Mouse (Mus musculus) lung, embryonic 15.5 days (tissue): ENCODE data around the gene Cdkal1. TPM values are rescaled to one million over a fixed set of nuclear protein-coding genes. Genes with fewer than 3 reads are reported as not detected.

Experiments
- ATAC-seq: fragments of 200-750 bp; cut with Nextera tagmentation; 2 replicates; pipeline ENCODE4 v1.8.0; 2017; ENCODE audit warnings: moderate number of reproducible peaks, borderline replicate concordance; ENCODE audit not compliant: low FRiP score, low TSS enrichment; ENCODE audit errors: extremely low read depth
- H3K27ac ChIP-seq: fragments of 300-500 bp; sonication (generic); 2 replicates; pipeline ENCODE4 v1.5.1; 2015; ENCODE audit warnings: moderate library complexity, mild to moderate bottlenecking, inconsistent platforms
- H3K27me3 ChIP-seq: fragments of 300-500 bp; sonication (generic); 2 replicates; pipeline ENCODE4 v1.6.1; 2015; ENCODE audit warnings: inconsistent platforms
- H3K36me3 ChIP-seq: fragments of 300-500 bp; sonication (generic); 2 replicates; pipeline ENCODE4 v1.6.1; 2015; ENCODE audit warnings: inconsistent platforms
- H3K4me1 ChIP-seq: fragments of 300-500 bp; sonication (generic); 2 replicates; pipeline ENCODE4 v1.6.1; 2015; ENCODE audit warnings: inconsistent platforms
- H3K4me2 ChIP-seq: fragments of 300-500 bp; sonication (generic); 2 replicates; pipeline ENCODE4 v1.6.1; 2015; ENCODE audit warnings: inconsistent platforms, mild to moderate bottlenecking, moderate library complexity
- H3K4me3 ChIP-seq: fragments of 300-500 bp; sonication (generic); 2 replicates; pipeline ENCODE4 v1.5.1; 2015; ENCODE audit warnings: mild to moderate bottlenecking, inconsistent platforms
- H3K9ac ChIP-seq: fragments of 300-500 bp; sonication (generic); 2 replicates; pipeline ENCODE4 v1.6.1; 2015; ENCODE audit warnings: inconsistent platforms
- H3K9me3 ChIP-seq: fragments of 300-500 bp; sonication (generic); 2 replicates; pipeline ENCODE4 v1.6.1; 2016; ENCODE audit warnings: inconsistent platforms
- WGBS: fragments of 180-500 bp; shearing (Covaris S2); methylation state at CpG from one replicate; pipeline ENCODE4 v1.1.7; 2015; 5-methylcytosine and 5-hydroxymethylcytosine counted together
- polyA plus RNA-seq: library from polyadenylated mRNA; unstranded; fragments of >200 nt; fragmentation: Nextera tagmentation; extraction: Ambion mirVana; gene quantifications from 2 replicates; pipeline ENCODE4 v1.2.1, GENCODE M21; 2015

Cdkal1 gene
- polyA plus RNA-seq, 1 experiment from 2014 or later: 34.0 TPM

DNA sequence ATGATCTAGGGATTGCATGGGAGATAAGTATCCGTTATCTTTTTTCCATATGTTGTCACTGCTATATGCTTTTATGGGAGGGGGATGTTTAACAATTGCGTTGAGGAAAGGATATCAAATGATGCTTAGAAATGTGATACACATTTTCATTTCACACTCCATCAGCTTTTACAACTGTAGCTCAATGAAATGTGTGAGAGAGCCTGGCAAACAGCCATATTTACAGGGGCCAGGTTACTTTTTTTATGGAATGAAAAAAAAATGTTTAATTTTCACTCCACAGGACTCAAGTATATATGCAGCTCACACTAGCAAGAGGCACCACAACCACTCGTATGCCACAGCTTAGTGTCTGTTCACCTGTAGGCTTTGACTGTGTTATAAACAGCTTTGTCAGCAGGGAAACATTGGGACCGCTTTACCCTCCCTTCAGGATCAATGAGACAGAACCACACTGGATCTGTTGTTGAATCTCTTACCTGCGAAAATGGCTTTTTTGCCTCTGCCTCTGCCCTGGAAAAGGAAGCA, 501.5 kb downstream of the Cdkal1 start:
- 65% methylated on average over 5 of the region's 5 CpGs for WGBS
- H3K4me1 ChIP-seq: peaks cover 16% of the 10 kb centered on the region
- no peak for ATAC-seq
- no peak overlapping the region for H3K4me3 ChIP-seq
- no peaks in the 10 kb centered on the region for H3K9me3 ChIP-seq
- H3K9ac ChIP-seq: no peak overlapping the region
- no peaks in the 10 kb centered on the region for H3K36me3 ChIP-seq
- H3K27ac ChIP-seq: no peak overlapping the region
- H3K4me2 ChIP-seq: no peak overlapping the region
- H3K27me3 ChIP-seq: no peaks in the 10 kb centered on the region

GRCm38 (mm10) chr13:29351023-29351684, 504.3 kb downstream of the Cdkal1 start:
- no peaks in the 10 kb centered on the region for H3K9me3 ChIP-seq
- H3K36me3 ChIP-seq: peaks cover 4% of the 10 kb centered on the region; the same call in 1 of the 2 replicates
- no peak overlapping the region for H3K4me3 ChIP-seq
- no peak overlapping the region for H3K9ac ChIP-seq
- no peak overlapping the region for H3K4me2 ChIP-seq
- 49% methylated on average over 9 of the region's 9 CpGs for whole genome bisulfite sequencing
- peak overlapping the region; percentile 22 for H3K27ac ChIP-seq
- ATAC-seq: 0 out of 2 replicates have a peak, but pooled peaks have one; percentile 49
- no peaks in the 10 kb centered on the region for H3K27me3 ChIP-seq
- peaks cover 13% of the 10 kb centered on the region for H3K4me1 ChIP-seq

GRCm38 (mm10) chr13:29350004-29350403, 505.5 kb downstream of the Cdkal1 start:
- no peaks in the 10 kb centered on the region for H3K9me3 ChIP-seq
- no peak overlapping the region for H3K9ac ChIP-seq
- ATAC-seq: no peak
- H3K27me3 ChIP-seq: no peaks in the 10 kb centered on the region
- peaks cover 4% of the 10 kb centered on the region; the same call in 1 of the 2 replicates for H3K36me3 ChIP-seq
- 57% methylated on average over 4 of the region's 4 CpGs for WGBS
- no peak overlapping the region for H3K27ac ChIP-seq
- no peak overlapping the region for H3K4me2 ChIP-seq
- H3K4me1 ChIP-seq: peaks cover 6% of the 10 kb centered on the region; the same call in 1 of the 2 replicates
- no peak overlapping the region for H3K4me3 ChIP-seq

DNA sequence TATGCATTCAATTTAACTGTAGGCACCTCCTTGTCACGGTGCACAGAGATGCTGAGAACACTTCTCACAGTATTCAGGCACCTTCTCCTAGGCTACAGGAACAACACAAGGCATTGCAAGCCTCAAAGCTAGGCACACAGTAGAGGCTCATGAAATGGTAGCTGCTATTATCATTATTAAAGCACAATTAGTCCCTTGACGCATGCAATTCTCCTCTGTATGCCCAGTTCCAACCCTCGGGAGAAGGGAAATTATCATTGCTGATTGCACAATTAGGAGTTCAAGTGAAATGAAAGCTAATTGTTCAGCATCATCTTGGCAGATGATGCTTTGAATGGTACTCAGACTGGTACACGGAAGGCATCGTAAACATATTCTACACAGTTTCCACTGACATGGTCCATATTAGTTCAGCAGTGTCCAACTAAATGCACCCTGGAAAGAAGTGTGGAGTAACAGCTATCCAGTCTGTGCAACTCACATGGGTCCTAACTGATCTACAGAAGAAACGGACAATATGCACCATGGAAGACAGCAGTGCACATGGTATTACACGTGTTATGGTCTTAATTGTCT, 506.0 kb downstream of the Cdkal1 start:
- Histone ChIP-seq H3K9me3 (no peaks in the 10 kb centered on the region), H3K9ac (no peak overlapping the region), H3K27ac (no peak overlapping the region), H3K27me3 (no peaks in the 10 kb centered on the region), H3K36me3 (peaks cover 4% of the 10 kb centered on the region; the same call in 1 of the 2 replicates), H3K4me3 (no peak overlapping the region), H3K4me1 (peaks cover 5% of the 10 kb centered on the region; the same call in 1 of the 2 replicates), H3K4me2 (no peak overlapping the region)
- WGBS: 90% methylated on average over 7 of the region's 7 CpGs
- ATAC-seq: no peak

GRCm38 (mm10) chr13:29348331-29348730, 507.1 kb downstream of the Cdkal1 start:
- no peak overlapping the region for H3K4me3 ChIP-seq
- H3K4me2 ChIP-seq: no peak overlapping the region
- ATAC-seq: no peak
- no peaks in the 10 kb centered on the region for H3K27me3 ChIP-seq
- H3K4me1 ChIP-seq: 0 out of 2 replicates have a peak, but pooled peaks cover 3% of the 10 kb centered on the region
- peaks cover 4% of the 10 kb centered on the region; the same call in 1 of the 2 replicates for H3K36me3 ChIP-seq
- no peaks in the 10 kb centered on the region for H3K9me3 ChIP-seq
- WGBS: 93% methylated on average over 3 of the region's 3 CpGs
- no peak overlapping the region for H3K27ac ChIP-seq
- H3K9ac ChIP-seq: no peak overlapping the region

DNA sequence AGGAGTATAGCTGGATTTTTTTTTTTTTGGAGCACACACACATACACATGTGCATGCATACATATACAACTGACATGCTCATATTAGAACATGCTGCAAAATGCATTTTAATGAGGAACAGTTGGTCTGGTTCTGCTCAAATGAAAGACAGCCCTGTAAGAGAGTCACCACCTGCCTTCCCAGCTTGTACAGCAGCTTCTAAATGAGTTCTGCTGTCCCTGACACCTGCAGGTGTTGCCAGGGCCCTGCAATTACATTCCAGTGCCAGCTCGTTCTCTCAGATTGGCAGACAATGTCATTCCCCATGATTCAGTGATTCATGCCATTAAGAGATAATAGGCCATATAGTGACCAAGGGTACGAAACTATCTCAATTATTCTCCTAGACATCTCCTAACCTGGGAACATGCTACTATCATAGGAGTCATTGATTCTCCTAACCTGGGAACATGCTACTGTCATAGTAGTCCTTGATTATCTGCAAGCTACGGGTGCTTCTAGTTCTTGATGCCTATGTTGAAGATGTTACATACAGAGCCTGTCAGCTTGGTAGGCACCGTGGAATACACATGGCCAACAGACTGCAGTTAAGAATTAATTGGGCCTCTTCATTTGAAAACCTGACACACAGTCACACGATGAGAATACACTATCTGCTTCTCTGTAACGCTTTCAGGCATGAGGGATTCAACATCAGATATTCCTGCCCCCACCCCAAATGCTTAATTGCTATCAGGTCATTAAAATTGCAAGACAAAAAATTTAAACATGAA, 522.6 kb downstream of the Cdkal1 start:
- Histone ChIP-seq H3K27ac (no peak overlapping the region), H3K4me2 (no peak overlapping the region), H3K4me3 (no peak overlapping the region), H3K9me3 (no peaks in the 10 kb centered on the region), H3K27me3 (no peaks in the 10 kb centered on the region), H3K4me1 (no peaks in the 10 kb centered on the region), H3K36me3 (no peaks in the 10 kb centered on the region), H3K9ac (no peak overlapping the region)
- WGBS: 89% methylated on average over 6 of the region's 6 CpGs
- ATAC-seq: no peak

- Histone ChIP-seq H3K4me2 (no peak overlapping the region), H3K27me3 (no peaks in the 10 kb centered on the region), H3K36me3 (no peaks in the 10 kb centered on the region), H3K27ac (no peak overlapping the region), H3K4me1 (no peaks in the 10 kb centered on the region), H3K4me3 (no peak overlapping the region), H3K9me3 (no peaks in the 10 kb centered on the region), H3K9ac (no peak overlapping the region)
- WGBS: 84% methylated on average over 4 of the region's 4 CpGs
- ATAC-seq: no peak
Measured at GRCm38 (mm10) chr13:29325946-29326345, 529.5 kb downstream of the Cdkal1 start.

- H3K4me1 ChIP-seq: no peaks in the 10 kb centered on the region
- ATAC-seq: no peak
- no peak overlapping the region for H3K4me2 ChIP-seq
- 47% methylated on average over 2 of the region's 2 CpGs for WGBS
- no peaks in the 10 kb centered on the region for H3K9me3 ChIP-seq
- no peaks in the 10 kb centered on the region for H3K36me3 ChIP-seq
- no peak overlapping the region for H3K4me3 ChIP-seq
- H3K27me3 ChIP-seq: no peaks in the 10 kb centered on the region
- H3K9ac ChIP-seq: no peak overlapping the region
- H3K27ac ChIP-seq: no peak overlapping the region
Measured at GRCm38 (mm10) chr13:29320421-29320820, 535.1 kb downstream of the Cdkal1 start.

DNA sequence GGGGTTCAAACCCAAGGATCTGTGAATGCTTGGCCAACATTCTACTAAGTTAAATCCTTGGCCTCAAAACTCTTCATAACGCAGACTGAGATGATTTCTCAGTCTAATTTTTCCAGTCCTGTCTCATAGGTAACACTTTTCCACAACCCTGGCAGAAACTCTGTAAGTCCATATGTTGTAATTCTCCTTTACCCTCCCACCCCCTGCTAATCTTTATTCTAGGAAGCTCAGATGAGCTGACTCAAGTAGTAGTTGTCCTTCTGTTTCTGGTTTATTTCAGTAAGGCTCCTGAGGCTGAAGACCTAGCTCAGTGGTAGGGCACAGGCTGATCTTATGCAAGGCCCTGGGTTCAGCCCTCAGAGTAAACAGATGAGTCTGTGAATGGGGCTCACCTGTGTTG, 537.8 kb downstream of the Cdkal1 start:
- no peak overlapping the region for H3K9ac ChIP-seq
- no peak overlapping the region for H3K4me2 ChIP-seq
- H3K4me1 ChIP-seq: no peaks in the 10 kb centered on the region
- no peaks in the 10 kb centered on the region for H3K27me3 ChIP-seq
- no peak overlapping the region for H3K27ac ChIP-seq
- H3K36me3 ChIP-seq: no peaks in the 10 kb centered on the region
- ATAC-seq: no peak
- no peaks in the 10 kb centered on the region for H3K9me3 ChIP-seq
- H3K4me3 ChIP-seq: no peak overlapping the region
- 93% methylated on average over 1 of the region's 1 CpGs for WGBS

GRCm38 (mm10) chr13:29316271-29316670, 539.2 kb downstream of the Cdkal1 start:
- Histone ChIP-seq H3K9ac (no peak overlapping the region), H3K27me3 (no peaks in the 10 kb centered on the region), H3K4me3 (no peak overlapping the region), H3K9me3 (no peaks in the 10 kb centered on the region), H3K27ac (no peak overlapping the region), H3K4me2 (no peak overlapping the region), H3K4me1 (no peaks in the 10 kb centered on the region), H3K36me3 (no peaks in the 10 kb centered on the region)
- ATAC-seq: no peak
- 85% methylated on average over 5 of the region's 5 CpGs for WGBS

GRCm38 (mm10) chr13:29312026-29312425, 543.4 kb downstream of the Cdkal1 start:
- no peak overlapping the region for H3K4me3 ChIP-seq
- H3K4me1 ChIP-seq: no peaks in the 10 kb centered on the region
- H3K36me3 ChIP-seq: no peaks in the 10 kb centered on the region
- no peak for ATAC-seq
- H3K27me3 ChIP-seq: no peaks in the 10 kb centered on the region
- no peak overlapping the region for H3K4me2 ChIP-seq
- H3K27ac ChIP-seq: no peak overlapping the region
- WGBS: 63% methylated on average over 2 of the region's 2 CpGs
- H3K9ac ChIP-seq: no peak overlapping the region
- no peaks in the 10 kb centered on the region for H3K9me3 ChIP-seq

DNA sequence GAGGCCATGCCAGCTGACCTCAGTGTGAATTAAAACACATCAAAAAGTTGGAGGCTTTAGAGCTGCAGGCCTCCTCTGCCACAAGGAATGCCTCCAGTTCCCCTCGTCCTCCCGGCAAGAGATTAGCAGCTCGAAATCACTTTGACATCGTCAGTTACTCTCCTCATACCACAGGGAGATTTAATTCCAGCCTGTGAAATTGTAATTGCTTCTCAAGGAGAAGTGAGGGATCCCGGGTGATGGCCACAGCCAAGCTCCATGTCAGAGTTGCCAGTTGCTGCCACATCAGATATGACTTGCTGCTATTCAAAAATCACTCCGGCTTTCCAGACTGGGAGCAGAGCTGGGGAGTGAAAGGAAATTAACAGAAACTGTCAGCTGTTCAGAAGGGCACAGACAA, 548.1 kb downstream of the Cdkal1 start:
- Histone ChIP-seq H3K4me2 (no peak overlapping the region), H3K27me3 (no peaks in the 10 kb centered on the region), H3K27ac (no peak overlapping the region), H3K4me3 (no peak overlapping the region), H3K9me3 (no peaks in the 10 kb centered on the region), H3K36me3 (no peaks in the 10 kb centered on the region), H3K9ac (no peak overlapping the region), H3K4me1 (no peaks in the 10 kb centered on the region)
- WGBS: 40% methylated on average over 6 of the region's 6 CpGs
- no peak for ATAC-seq
